Mouse (Mus musculus): Measurements from ENCODE around the gene Misp. TPM values are rescaled to one million over a fixed set of nuclear protein-coding genes. Genes with fewer than 3 reads are reported as not detected.

Misp gene
- polyA plus RNA-seq, 1 experiment from 2014 or later, result 1.0 TPM

DNA sequence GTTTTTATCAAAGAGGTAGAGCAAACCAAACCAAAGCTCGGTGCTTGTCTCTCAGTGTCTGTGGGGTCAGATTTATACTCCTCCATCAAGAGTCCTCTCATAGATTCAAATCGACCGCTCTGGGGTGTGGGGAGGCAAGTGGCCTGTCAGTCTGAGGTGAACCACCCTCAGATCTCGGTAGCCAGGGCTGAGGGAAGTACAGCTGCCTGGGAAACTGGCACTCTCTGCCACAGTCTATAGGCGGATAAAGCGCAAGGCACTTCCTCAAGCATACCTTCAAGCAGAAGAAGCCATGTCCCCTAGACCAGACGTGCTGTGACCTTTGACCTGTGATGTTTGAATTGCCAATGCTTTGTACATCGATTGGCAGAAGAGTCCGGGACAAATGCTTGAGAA lies 12.0 kb downstream of the Misp start:
- no peak overlapping the region for H3K4me3 ChIP-seq
- no peak overlapping the region for H3K9ac ChIP-seq
- H3K27me3 ChIP-seq, result no peaks in the 10 kb centered on the region
- H3K4me1 ChIP-seq (replicated peaks), result no peaks in the 10 kb centered on the region
- no peaks in the 10 kb centered on the region for H3K36me3 ChIP-seq
- ATAC-seq (ENCODE audit: low FRiP score), result no peak
- peaks cover 3% of the 10 kb centered on the region; the same call in 1 of the 2 replicates for H3K9me3 ChIP-seq
- 75% methylated on average over 9 of the region's 9 CpGs for WGBS
- H3K4me2 ChIP-seq, result no peak overlapping the region
- no peak overlapping the region for H3K27ac ChIP-seq

DNA sequence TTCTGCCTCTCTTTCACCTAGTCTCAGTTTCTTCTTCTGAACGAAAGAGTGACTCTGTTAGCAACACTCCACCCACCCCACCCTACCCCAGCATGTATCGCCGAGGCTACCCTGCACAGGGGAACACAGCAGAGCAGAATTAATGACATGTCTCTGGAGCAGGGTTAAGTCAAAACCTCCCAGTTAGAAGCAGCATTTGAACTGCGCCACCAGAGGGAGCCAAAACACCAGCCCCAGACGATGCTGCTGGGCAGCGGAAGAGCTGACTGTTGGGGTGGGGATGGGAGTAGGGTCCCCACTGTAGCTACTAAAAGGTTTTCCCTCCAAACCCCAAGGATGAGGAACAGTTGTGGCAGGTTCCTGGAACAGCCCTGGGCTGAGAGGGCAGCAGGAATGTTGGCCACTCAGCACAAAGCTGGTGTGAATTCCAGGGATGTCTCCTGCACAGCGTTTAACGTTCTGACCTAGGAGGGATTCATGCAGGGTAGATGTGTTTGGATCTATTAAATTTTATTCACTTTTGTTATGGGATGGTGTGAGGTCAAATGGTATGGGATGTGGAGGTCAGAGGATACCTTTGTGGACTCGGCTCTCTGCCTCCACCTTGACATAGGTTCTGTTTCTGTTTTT lies 14.1 kb downstream of the Misp start:
- peak; percentile 43; the same call in 1 of the 2 replicates for ATAC-seq (ENCODE audit: low FRiP score)
- Histone ChIP-seq H3K27ac (no peak overlapping the region), H3K36me3 (no peaks in the 10 kb centered on the region), H3K9me3 (peaks cover 3% of the 10 kb centered on the region; the same call in 1 of the 2 replicates), H3K9ac (0 out of 2 replicates have a peak overlapping the region, but pooled peaks have one; percentile 8), H3K4me2 (no peak overlapping the region), H3K27me3 (no peaks in the 10 kb centered on the region), H3K4me1 (replicated peaks) (no peaks in the 10 kb centered on the region), H3K4me3 (no peak overlapping the region)
- WGBS, result 25% methylated on average over 9 of the region's 9 CpGs

DNA sequence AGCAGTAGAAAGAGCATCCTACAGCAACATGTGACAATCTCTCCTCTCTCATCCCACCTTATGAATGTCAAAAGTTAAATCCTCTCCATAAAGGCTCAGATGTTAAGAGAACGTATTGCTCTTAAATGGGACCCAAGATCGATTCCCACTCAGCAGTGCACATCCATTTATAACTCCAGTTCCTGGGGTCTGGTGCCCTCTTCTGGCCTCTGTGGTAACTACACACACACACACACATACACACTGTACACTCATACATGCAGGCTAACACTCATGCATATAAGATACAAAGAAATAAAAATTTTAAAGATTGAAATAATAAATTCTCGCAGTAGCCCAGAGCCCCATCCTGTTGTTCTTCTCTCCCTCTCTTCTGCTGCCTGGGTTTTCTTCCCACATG lies 16.1 kb downstream of the Misp start:
- Histone ChIP-seq H3K4me1 (replicated peaks) (peaks cover 12% of the 10 kb centered on the region), H3K9ac (no peak overlapping the region), H3K36me3 (no peaks in the 10 kb centered on the region), H3K4me2 (no peak overlapping the region), H3K27ac (no peak overlapping the region), H3K27me3 (no peaks in the 10 kb centered on the region), H3K9me3 (peaks cover 3% of the 10 kb centered on the region; the same call in 1 of the 2 replicates), H3K4me3 (no peak overlapping the region)
- WGBS, result 98% methylated on average over 3 of the region's 3 CpGs
- no peak for ATAC-seq (ENCODE audit: low FRiP score)

DNA sequence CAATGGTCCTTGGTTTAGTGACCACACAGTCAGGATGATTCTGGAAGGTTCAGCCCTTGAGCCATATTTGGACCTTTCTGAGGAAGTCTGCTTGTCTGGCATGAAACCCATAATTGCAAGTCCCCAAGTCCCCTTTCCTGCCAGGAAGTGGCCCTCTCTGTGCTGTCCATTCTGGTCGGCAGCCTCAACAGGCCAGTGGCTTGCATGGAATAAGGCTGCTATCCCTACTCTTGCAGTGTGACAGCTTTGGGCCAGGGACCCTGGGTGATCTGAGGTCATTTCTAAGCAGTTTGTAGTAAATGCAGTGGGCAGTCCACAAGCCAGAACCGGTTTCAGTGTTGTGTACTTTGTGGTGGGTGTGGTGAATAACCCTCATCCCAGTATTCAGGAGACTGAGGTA lies 17.4 kb downstream of the Misp start:
- H3K9me3 ChIP-seq, result peaks cover 3% of the 10 kb centered on the region; the same call in 1 of the 2 replicates
- no peaks in the 10 kb centered on the region for H3K36me3 ChIP-seq
- peaks cover 22% of the 10 kb centered on the region for H3K4me1 ChIP-seq (replicated peaks)
- no peak for ATAC-seq (ENCODE audit: low FRiP score)
- H3K27me3 ChIP-seq, result no peaks in the 10 kb centered on the region
- 71% methylated on average over 2 of the region's 2 CpGs for WGBS
- no peak overlapping the region for H3K4me2 ChIP-seq
- no peak overlapping the region for H3K27ac ChIP-seq
- no peak overlapping the region for H3K4me3 ChIP-seq
- H3K9ac ChIP-seq, result no peak overlapping the region

DNA sequence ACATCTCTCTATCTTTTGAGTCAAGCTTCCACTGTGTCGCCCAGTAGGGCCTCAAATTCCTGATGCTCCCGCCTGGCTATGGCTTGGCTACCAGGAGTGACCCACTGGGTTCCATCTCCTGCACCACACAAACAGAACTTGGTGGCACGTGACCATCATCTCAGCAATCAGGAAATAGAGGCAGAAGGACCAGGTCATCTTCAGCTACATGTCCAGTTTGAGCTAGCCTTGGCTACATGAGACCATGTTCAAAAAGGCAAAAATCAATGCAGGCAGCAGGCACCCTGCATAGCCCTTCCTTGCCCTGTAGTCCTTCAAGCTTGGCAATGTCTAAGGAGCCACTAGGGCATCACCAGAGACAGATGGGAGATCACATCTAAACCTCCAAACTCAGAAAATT lies 19.3 kb downstream of the Misp start:
- ATAC-seq (ENCODE audit: low FRiP score), result no peak
- H3K4me1 ChIP-seq (replicated peaks), result peaks cover 29% of the 10 kb centered on the region
- no peaks in the 10 kb centered on the region for H3K27me3 ChIP-seq
- peak overlapping the region; percentile 57; the same call in 1 of the 2 replicates for H3K4me2 ChIP-seq
- no peaks in the 10 kb centered on the region for H3K36me3 ChIP-seq
- 88% methylated on average over 3 of the region's 3 CpGs for WGBS
- H3K9ac ChIP-seq, result no peak overlapping the region
- H3K4me3 ChIP-seq, result no peak overlapping the region
- H3K27ac ChIP-seq, result peak overlapping the region; percentile 75; the same call in 1 of the 2 replicates
- H3K9me3 ChIP-seq, result peaks cover 3% of the 10 kb centered on the region; the same call in 1 of the 2 replicates

DNA sequence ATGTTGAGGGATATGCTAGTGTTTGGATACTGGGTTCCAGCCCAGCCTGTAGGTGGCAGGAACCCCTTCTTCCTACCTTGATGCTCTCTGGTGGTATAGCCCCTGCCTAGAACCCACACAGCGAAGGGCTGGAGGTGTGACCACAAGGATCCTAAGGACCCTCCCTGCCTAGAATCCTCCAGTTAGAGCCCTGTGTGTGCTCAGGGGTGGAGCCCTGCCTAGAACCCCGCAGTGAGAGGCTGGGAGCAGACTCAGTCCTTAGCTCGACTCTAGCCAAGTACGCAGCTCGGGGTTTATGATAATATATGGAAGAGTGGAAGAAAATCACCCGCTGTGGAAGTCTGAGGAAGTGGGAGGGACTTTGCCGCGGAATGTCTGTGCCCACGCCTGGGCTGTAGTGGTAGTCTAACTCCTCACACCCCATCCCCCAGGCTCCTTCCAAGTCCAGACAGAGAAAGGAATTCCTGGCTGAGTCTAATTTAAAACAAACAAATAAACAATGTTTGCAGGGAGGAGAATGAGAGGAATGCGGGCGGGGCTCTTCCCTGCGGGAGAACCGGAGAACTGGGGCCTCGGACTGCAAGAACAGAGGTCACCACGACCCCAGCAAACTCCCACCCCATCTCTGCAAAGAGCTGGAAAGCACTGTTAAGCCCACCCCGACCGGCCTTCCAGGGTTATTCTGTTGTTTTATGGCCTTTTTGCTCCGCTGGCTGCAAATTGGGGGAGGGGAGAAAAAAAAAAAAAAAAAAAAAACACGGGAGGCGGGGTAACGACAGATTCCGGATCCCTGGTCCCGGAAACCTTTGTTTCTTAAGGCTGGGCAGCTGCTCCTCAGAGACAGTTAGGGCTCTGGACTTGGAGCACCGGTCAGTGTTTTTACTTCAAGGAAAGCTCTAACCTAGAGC lies 20.1 kb downstream of the Misp start:
- H3K4me1 ChIP-seq (replicated peaks), result peaks cover 29% of the 10 kb centered on the region
- H3K4me2 ChIP-seq, result peak overlapping the region; percentile 57
- no peaks in the 10 kb centered on the region for H3K36me3 ChIP-seq
- ATAC-seq (ENCODE audit: low FRiP score), result peak; percentile 80
- WGBS, result under 1% methylated on average over 24 of the region's 24 CpGs
- peaks cover 3% of the 10 kb centered on the region; the same call in 1 of the 2 replicates for H3K9me3 ChIP-seq
- no peaks in the 10 kb centered on the region for H3K27me3 ChIP-seq
- peak overlapping the region; percentile 67 for H3K9ac ChIP-seq
- peak overlapping the region; percentile 75 for H3K27ac ChIP-seq
- H3K4me3 ChIP-seq, result peak overlapping the region; percentile 31

DNA sequence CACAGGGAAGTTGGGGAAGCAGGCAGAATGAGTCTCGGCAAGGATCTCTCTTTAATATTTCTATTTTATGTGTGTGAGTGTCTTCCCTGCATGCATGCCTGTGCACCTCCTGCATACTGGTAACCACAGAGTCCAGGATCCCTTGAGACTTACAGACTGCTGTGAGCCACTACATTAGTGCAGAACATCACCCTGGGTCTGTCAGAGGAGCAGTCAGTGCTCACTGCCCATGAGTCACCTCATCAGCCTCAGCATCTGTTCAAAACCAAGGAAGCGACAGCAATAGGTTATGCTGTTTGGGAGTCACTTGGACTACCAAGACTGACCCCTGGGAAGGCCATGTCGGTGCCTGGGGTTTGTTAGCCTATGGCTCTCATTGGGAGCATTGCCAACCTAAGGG lies 21.5 kb downstream of the Misp start:
- no peaks in the 10 kb centered on the region for H3K9me3 ChIP-seq
- WGBS, result 76% methylated on average over 3 of the region's 3 CpGs
- no peak overlapping the region for H3K4me2 ChIP-seq
- H3K36me3 ChIP-seq, result no peaks in the 10 kb centered on the region
- H3K27ac ChIP-seq, result no peak overlapping the region
- no peaks in the 10 kb centered on the region for H3K27me3 ChIP-seq
- no peak overlapping the region for H3K9ac ChIP-seq
- peaks cover 29% of the 10 kb centered on the region for H3K4me1 ChIP-seq (replicated peaks)
- no peak for ATAC-seq (ENCODE audit: low FRiP score)
- no peak overlapping the region for H3K4me3 ChIP-seq

DNA sequence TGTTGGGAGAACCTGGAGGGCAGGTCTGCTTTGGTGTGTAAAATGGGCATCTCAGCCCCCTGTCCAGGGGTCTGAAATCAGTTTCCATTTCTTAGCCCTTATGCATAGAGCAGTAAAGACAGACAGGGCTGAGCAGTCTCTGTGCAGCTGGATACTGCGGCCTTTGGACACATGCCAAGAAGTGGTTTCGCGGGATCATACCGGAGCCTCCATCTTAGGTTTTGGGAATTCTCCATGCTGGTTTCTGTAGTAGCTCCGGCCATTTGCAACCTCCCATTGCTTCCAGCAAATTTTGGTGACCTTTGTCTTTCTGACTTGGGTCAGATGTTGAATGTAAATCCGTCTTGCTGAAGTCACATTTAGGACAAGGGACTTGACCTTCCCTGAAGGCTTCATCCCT lies 22.7 kb downstream of the Misp start:
- 52% methylated on average over 6 of the region's 6 CpGs for WGBS
- ATAC-seq (ENCODE audit: low FRiP score), result no peak

DNA sequence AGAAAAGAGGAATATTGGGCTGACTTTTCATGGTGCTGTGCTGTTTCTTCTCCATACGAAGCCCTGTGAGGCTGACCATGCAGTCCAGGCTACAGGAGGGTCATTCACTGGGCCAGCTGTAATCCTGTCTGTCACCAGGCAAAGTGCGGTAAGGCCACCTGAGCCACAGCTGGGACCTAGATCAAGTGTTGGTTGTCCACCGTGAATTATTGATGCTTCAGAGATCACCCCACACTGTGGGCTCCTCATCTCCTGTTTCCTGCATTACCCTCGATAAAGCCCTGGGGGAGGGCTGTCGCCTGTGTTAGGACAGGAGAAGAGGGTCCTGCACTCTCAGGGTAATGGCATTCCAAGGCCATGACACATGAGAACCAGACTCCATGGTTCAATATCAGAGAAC lies 25.8 kb downstream of the Misp start:
- Histone ChIP-seq H3K9ac (no peak overlapping the region), H3K27me3 (no peaks in the 10 kb centered on the region), H3K27ac (no peak overlapping the region), H3K36me3 (no peaks in the 10 kb centered on the region), H3K4me1 (replicated peaks) (peaks cover 29% of the 10 kb centered on the region), H3K4me3 (no peak overlapping the region), H3K9me3 (no peaks in the 10 kb centered on the region), H3K4me2 (no peak overlapping the region)
- no peak for ATAC-seq (ENCODE audit: low FRiP score)
- 60% methylated on average over 5 of the region's 5 CpGs for WGBS

More for the DNA sequence above, 22.7 kb downstream of the Misp start:
- Histone ChIP-seq H3K4me1 (replicated peaks) (peaks cover 34% of the 10 kb centered on the region), H3K36me3 (no peaks in the 10 kb centered on the region), H3K27ac (no peak overlapping the region), H3K9me3 (no peaks in the 10 kb centered on the region), H3K27me3 (no peaks in the 10 kb centered on the region), H3K9ac (no peak overlapping the region), H3K4me2 (no peak overlapping the region), H3K4me3 (no peak overlapping the region)

DNA sequence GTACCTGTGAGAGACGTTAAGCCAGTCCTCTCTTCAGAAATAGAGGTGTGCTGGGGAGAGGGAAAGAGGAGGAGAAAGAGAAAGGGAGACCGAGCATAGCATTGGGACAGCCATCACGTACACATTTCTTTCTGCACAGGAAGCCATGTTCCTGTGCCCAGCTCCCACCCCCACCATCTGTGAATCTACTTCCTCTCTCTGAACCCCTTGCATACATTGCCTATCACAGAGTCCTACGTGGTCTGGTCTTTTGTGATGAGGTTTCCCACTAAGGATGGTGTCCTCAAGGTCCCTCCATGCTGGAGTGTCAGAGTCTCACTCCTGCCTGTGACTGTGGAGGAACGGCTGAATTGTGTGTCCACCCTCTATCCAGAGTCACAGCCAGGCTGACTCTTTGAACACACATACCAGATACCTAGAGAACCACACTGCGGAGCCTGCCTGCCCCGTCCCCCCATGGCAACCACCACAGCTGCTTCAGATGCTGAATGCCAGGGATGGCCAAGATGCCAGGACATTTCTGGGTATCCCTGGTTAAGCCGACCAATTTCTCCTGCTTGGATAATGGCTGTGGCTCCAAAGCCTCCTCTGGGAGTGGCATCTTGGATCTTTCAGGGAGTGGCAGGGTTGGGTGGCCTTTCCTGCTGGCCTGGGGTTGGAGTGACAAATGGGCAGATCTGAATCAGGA lies 29.3 kb downstream of the Misp start:
- no peak overlapping the region for H3K9ac ChIP-seq
- H3K4me3 ChIP-seq, result no peak overlapping the region
- no peaks in the 10 kb centered on the region for H3K36me3 ChIP-seq
- peaks cover 32% of the 10 kb centered on the region for H3K4me1 ChIP-seq (replicated peaks)
- no peak overlapping the region for H3K27ac ChIP-seq
- no peak for ATAC-seq (ENCODE audit: low FRiP score)
- no peak overlapping the region for H3K4me2 ChIP-seq
- no peaks in the 10 kb centered on the region for H3K27me3 ChIP-seq
- WGBS, result 89% methylated on average over 8 of the region's 8 CpGs
- H3K9me3 ChIP-seq, result no peaks in the 10 kb centered on the region

DNA sequence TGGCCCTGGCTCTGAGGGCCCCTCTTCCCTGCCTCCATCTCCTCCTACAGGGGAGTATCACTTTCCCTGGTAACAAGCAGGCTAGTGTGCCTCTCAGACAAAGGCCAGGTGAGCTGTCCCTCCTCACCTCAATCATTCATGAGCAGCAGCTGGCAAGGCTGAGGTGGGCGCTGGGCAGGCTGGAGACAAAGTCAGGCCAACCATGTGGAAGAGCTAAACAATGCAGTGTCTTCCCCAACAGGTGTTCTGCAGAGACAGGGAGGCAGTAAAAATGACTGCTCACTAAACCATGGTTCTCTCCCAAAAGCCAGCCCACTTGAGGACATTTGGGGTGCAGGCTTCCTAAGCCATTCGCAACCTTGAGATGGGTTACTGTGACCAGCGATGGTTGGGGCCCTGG lies 30.9 kb downstream of the Misp start:
- Histone ChIP-seq H3K27me3 (no peaks in the 10 kb centered on the region), H3K9me3 (no peaks in the 10 kb centered on the region), H3K4me3 (no peak overlapping the region), H3K36me3 (peaks cover 4% of the 10 kb centered on the region; the same call in 1 of the 2 replicates), H3K27ac (peak overlapping the region; percentile 100), H3K4me2 (peak overlapping the region; percentile 69), H3K4me1 (replicated peaks) (peaks cover 47% of the 10 kb centered on the region), H3K9ac (peak overlapping the region; percentile 82)
- ATAC-seq (ENCODE audit: low FRiP score), result no peak
- 78% methylated on average over 3 of the region's 3 CpGs for WGBS

Measured in hindbrain, embryonic 13.5 days (tissue).